Mouse (Mus musculus) kidney, embryonic 14.5 days (tissue): ENCODE measurements around the gene Wfdc10. TPM values are rescaled to one million over a fixed set of nuclear protein-coding genes. Genes with fewer than 3 reads are reported as not detected.

ENCODE experiments used
- ATAC-seq: fragments of 200-750 bp; cut with Nextera tagmentation; 2 replicates; pipeline ENCODE4 v1.8.0; 2017; ENCODE audit warnings: moderate number of reproducible peaks, mild to moderate bottlenecking, moderate TSS enrichment, moderate library complexity; ENCODE audit not compliant: low FRiP score, low TSS enrichment
- H3K27ac ChIP-seq: fragments of 300-500 bp; sonication (generic); 2 replicates; pipeline ENCODE4 v1.5.1; 2014; ENCODE audit warnings: low read depth, mild to moderate bottlenecking, low read length, moderate library complexity, mixed read lengths
- H3K27me3 ChIP-seq: fragments of 300-500 bp; sonication (generic); 2 replicates; pipeline ENCODE4 v1.6.1; 2014; ENCODE audit warnings: mild to moderate bottlenecking, low read length; ENCODE audit not compliant: control insufficient read depth, insufficient read depth
- H3K36me3 ChIP-seq: fragments of 300-500 bp; sonication (generic); 2 replicates; pipeline ENCODE4 v1.6.1; 2014; ENCODE audit warnings: low read length, mixed read lengths; ENCODE audit not compliant: control insufficient read depth, insufficient read depth
- H3K4me1 ChIP-seq: fragments of 300-500 bp; sonication (generic); 2 replicates; pipeline ENCODE4 v1.6.1; 2014; ENCODE audit warnings: low read length, mixed read lengths; ENCODE audit not compliant: control insufficient read depth, insufficient read depth
- H3K4me2 ChIP-seq: fragments of 300-500 bp; sonication (generic); replicated peaks from 2 replicates; pipeline ENCODE4 v1.6.1; 2014; ENCODE audit warnings: low read depth, mild to moderate bottlenecking, low read length
- H3K4me3 ChIP-seq: fragments of 300-500 bp; sonication (generic); 2 replicates; pipeline ENCODE4 v1.5.1; 2014; ENCODE audit warnings: mild to moderate bottlenecking, low read length
- H3K9ac ChIP-seq: fragments of 300-500 bp; sonication (generic); 2 replicates; pipeline ENCODE4 v1.6.1; 2014; ENCODE audit warnings: low read depth, mild to moderate bottlenecking, low read length, moderate library complexity
- H3K9me3 ChIP-seq: fragments of 300-500 bp; sonication (generic); 2 replicates; pipeline ENCODE4 v1.6.1; 2016; ENCODE audit warnings: low read length; ENCODE audit not compliant: control insufficient read depth
- WGBS: fragments of 180-500 bp; shearing (Covaris S2); extraction: QIAGEN DNeasy Blood & Tissue Kit; methylation state at CpG from one replicate; pipeline ENCODE4 v1.1.7; 2014; 5-methylcytosine and 5-hydroxymethylcytosine counted together
- polyA plus RNA-seq: library from polyadenylated mRNA; unstranded; fragments of >200 nt; fragmentation: Nextera tagmentation; extraction: Ambion mirVana; gene quantifications from 2 replicates; pipeline ENCODE4 v1.2.1, GENCODE M21; 2014

The Wfdc10 gene
- polyA plus RNA-seq, 1 experiment from 2014 or later, result not detected

DNA sequence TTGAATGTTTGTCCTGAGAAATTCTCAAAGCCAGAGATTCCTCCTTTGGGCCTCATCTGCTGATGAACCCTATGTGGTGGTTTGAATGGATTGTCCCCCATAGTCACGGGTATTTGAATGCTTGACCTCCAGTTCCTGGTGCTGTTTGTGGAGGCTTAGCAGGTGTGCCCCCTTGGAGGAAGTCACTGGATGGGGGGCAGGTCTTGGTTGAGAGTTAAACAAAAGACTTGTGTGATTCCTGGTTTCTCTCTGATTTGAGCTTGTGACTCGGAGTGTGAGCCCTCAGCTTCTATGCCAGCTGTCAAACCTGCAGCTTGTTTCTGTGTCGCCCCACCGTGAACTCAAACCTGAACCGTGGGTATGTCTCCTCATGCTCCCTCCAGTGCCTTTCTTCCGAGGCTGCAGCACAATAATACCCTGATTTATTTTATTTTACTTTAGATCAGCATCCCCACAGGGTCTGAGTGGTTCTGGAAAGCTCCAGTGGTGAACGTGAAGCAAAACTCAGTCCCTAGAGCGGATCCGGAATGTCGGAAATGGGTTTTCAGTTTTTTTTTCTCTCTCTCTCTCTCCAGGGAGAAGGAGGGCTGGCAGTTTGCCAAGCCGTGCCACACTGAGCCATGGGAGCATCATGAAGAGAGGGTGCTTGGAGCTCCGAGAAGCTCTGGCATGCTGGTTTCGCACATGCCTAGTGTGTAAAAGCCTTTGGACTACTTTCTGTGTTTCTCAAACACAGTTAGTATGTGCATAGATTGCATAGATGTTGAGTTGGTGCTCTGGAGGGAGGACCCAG is 13.8 kb upstream of the Wfdc10 start:
- no peak overlapping the region for H3K4me3 ChIP-seq
- no peaks in the 10 kb centered on the region for H3K27me3 ChIP-seq
- H3K9me3 ChIP-seq, result no peaks in the 10 kb centered on the region
- H3K36me3 ChIP-seq, result no peaks in the 10 kb centered on the region
- H3K4me1 ChIP-seq, result no peaks in the 10 kb centered on the region
- ATAC-seq, result no peak
- WGBS, result 84% methylated on average over 13 of the region's 13 CpGs
- H3K4me2 ChIP-seq, result no peak overlapping the region
- H3K9ac ChIP-seq, result no peak overlapping the region
- no peak overlapping the region for H3K27ac ChIP-seq

- Histone ChIP-seq H3K27me3 (no peaks in the 10 kb centered on the region; the same call in 1 of the 2 replicates), H3K27ac (no peak within 1 kb of the TSS), H3K9me3 (no peaks in the 10 kb centered on the region), H3K36me3 (no peaks in the 10 kb centered on the region), H3K9ac (no peak within 1 kb of the TSS), H3K4me1 (no peaks in the 10 kb centered on the region), H3K4me3 (no peak within 1 kb of the TSS), H3K4me2 (no peak within 1 kb of the TSS)
- 87% methylated on average over 9 of the region's 9 CpGs for WGBS
- no peak for ATAC-seq
Observed at GRCm38 (mm10) chr2:164656483-164656882, 637 bp downstream of the Wfdc10 start, which contains the start of gene Wfdc9. Gene Wfdc9 (minus strand): TSS chr2:164656583.

GRCm38 (mm10) chr2:164664851-164665250 is 9.0 kb downstream of the Wfdc10 start:
- Histone ChIP-seq H3K4me3 (no peak overlapping the region), H3K9me3 (no peaks in the 10 kb centered on the region), H3K27ac (no peak overlapping the region), H3K4me2 (no peak overlapping the region), H3K9ac (no peak overlapping the region), H3K4me1 (no peaks in the 10 kb centered on the region), H3K36me3 (no peaks in the 10 kb centered on the region), H3K27me3 (no peaks in the 10 kb centered on the region)
- no peak for ATAC-seq
- WGBS, result 88% methylated on average over 7 of the region's 7 CpGs

- Histone ChIP-seq H3K27me3 (no peaks in the 10 kb centered on the region), H3K4me2 (no peak overlapping the region), H3K9ac (no peak overlapping the region), H3K4me1 (no peaks in the 10 kb centered on the region), H3K36me3 (no peaks in the 10 kb centered on the region), H3K27ac (no peak overlapping the region), H3K4me3 (no peak overlapping the region), H3K9me3 (no peaks in the 10 kb centered on the region)
- ATAC-seq, result no peak
- WGBS, result 76% methylated on average over 5 of the region's 5 CpGs
Observed at GRCm38 (mm10) chr2:164670261-164670660, 14.4 kb downstream of the Wfdc10 start.

GRCm38 (mm10) chr2:164670938-164671337 is 15.1 kb downstream of the Wfdc10 start:
- H3K9ac ChIP-seq, result no peak overlapping the region
- no peaks in the 10 kb centered on the region for H3K9me3 ChIP-seq
- H3K36me3 ChIP-seq, result no peaks in the 10 kb centered on the region
- no peak overlapping the region for H3K27ac ChIP-seq
- no peak for ATAC-seq
- no peaks in the 10 kb centered on the region for H3K27me3 ChIP-seq
- no peaks in the 10 kb centered on the region for H3K4me1 ChIP-seq
- WGBS, result 32% methylated on average over 1 of the region's 1 CpGs
- H3K4me3 ChIP-seq, result no peak overlapping the region
- H3K4me2 ChIP-seq, result no peak overlapping the region

- 63% methylated on average over 7 of the region's 7 CpGs for WGBS
- ATAC-seq, result no peak
- Histone ChIP-seq H3K36me3 (no peaks in the 10 kb centered on the region), H3K27ac (no peak within 1 kb of the TSS), H3K9ac (no peak within 1 kb of the TSS), H3K9me3 (no peaks in the 10 kb centered on the region), H3K4me2 (no peak within 1 kb of the TSS), H3K4me3 (no peak within 1 kb of the TSS), H3K27me3 (no peaks in the 10 kb centered on the region), H3K4me1 (peaks cover 5% of the 10 kb centered on the region)
Observed at GRCm38 (mm10) chr2:164673987-164674386, 18.1 kb downstream of the Wfdc10 start, which contains the start of gene Wfdc11. Gene Wfdc11 (minus strand): TSS chr2:164674087.

DNA sequence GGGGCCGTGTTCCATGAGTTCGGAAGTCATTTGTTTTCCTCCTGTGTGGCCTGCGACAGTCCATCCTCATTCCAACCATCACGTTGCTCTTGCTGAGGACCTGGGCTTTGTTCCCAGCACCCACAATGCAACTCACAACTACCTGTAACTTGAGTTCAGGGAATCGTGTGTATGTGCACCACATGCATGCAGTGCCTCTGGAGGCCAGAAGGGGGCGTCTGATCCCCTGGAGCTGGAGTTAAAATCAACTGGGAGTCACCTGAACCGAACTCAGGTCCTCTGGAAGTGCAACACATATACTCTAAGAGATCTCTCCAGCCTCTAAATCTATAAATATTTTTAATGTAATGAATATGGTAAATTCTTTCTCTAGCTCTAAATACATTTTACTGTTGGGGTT is 20.3 kb downstream of the Wfdc10 start:
- Histone ChIP-seq H3K4me1 (peaks cover 9% of the 10 kb centered on the region), H3K36me3 (no peaks in the 10 kb centered on the region), H3K27me3 (no peaks in the 10 kb centered on the region), H3K9me3 (no peaks in the 10 kb centered on the region), H3K27ac (no peak overlapping the region), H3K4me2 (no peak overlapping the region), H3K4me3 (no peak overlapping the region), H3K9ac (no peak overlapping the region)
- no peak for ATAC-seq
- WGBS, result 80% methylated on average over 7 of the region's 7 CpGs

DNA sequence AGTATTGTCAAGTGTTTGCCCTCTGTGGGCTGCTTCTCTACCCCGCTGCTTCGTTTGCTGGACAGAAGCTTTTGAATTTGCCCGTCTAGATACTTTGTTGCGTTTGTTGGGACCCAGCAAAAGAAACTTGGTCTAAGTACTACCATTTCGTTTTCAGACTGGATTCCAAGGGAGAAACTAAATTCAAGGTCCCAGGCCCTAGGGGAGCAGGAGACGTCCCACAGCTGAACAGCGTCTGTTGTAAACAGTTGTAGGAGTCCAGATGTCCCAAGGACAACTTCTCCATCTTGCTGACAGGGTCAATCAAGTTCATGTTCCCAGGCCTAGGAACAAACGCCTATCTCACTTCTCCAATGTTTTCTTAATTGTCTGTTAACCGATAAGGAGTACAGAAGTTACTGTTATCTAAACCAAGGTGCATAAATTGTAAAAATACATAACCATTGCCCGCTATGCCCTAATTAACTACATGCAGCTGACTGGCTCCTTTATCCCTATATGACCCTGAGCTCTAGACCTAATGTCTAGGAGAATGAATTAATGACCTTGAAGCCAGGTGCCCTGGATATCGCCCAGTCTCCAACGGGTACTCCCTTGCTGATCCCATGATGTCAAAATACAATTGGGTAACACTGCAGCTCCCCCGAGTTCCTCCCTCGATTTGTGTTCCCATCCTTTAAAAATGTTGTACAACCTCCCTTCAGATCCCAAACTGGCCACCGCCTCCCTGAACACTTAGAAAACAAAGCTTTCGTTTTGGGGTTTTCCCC is 21.3 kb downstream of the Wfdc10 start:
- no peaks in the 10 kb centered on the region for H3K36me3 ChIP-seq
- H3K27ac ChIP-seq, result no peak overlapping the region
- H3K27me3 ChIP-seq, result no peaks in the 10 kb centered on the region
- no peak overlapping the region for H3K9ac ChIP-seq
- H3K4me3 ChIP-seq, result no peak overlapping the region
- H3K4me2 ChIP-seq, result no peak overlapping the region
- ATAC-seq, result no peak
- WGBS, result 63% methylated on average over 16 of the region's 16 CpGs
- H3K9me3 ChIP-seq, result no peaks in the 10 kb centered on the region
- H3K4me1 ChIP-seq, result peaks cover 9% of the 10 kb centered on the region
